Mouse (Mus musculus) lung, postnatal 10 days (tissue): ENCODE data around the gene Cacng8.

Experiments used
- DNase-seq: peaks from one replicate; pipeline ENCODE4 v3.0.0; 2021

The Cacng8 gene

DNA sequence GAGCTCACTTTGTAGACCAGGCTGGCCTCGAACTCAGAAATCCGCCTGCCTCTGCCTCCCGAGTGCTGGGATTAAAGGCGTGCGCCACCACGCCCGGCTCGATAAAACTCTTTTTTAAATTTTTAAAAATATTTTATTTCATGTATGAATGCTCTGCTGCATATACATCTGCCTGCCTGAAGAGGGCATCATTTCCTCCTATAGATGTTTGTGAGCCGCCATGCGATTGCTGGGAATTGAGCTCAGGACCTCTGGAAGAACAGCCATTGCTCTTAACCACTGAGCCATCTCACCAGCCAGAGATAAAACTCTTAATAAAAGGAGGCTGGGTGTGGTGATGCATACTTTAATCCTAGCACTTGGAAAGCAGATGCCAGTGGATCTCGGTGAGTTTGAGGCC lies 49.5 kb downstream of the Cacng8 start:
- DNase-seq, result no peak

DNA sequence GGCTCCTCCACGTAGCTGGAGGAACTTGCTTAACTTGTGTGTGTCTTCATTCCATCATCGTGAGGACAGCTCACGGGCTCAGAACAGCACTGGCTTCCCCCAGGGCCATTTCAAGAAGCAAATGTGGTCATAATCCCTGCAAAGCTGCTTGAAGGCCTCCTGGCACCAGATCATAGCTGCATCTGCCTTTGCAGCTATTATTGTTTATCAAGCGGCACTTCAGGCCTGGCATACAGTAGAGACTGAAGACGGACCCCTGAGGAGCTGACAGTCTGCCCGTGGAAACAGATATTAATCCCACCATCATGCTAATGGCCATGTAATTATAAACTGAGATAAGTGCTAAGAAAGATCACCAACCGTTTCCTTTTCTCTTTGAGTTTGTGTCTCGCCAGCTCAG lies 50.0 kb downstream of the Cacng8 start:
- no peak for DNase-seq

DNA sequence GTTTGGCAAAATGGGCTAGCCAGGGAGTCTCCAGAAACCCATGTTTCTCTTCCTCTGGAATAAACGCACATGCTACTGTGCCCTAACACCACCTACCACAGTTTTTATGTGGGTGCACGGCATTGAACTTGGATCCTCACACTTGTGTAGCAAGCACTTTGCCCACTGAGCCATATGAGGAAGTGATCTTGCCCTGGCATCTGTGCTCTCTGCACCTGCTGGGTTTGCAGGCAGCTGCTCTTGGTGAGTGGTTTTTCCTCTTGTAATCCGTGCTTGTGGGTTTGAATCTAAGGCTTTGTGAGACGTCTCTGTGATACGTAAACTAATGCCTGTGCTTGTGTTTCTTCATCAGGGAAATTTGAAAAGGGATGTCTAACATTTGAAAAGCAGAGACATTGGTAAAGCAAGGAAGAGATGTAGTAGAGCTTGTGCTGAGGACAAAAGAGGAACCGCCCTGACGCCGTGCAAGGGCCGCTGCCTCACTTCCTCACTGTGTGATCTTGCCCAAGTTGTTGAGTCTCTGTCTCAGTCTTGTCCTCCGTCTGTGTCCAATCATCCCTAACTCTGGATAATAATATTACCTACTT lies 52.1 kb downstream of the Cacng8 start:
- DNase-seq, result no peak

DNA sequence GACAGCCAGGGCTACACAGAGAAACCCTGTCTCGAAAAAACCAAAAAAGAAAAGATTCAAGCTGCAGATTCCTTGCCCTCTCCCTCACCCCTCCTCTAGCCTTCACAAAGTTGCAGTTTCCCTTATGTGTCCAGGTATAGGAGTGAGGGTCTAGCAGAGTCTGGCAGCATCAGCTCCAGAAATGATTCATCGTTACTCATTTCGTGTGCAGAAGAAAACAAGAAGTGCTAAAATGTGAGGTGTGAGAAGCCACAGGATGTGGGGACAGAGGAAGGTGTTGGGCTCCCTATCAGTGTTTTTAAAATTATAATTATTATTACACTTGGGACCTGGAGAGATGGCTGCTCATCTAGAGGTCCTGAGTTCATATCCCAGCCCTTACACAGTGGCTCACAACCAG lies 54.2 kb downstream of the Cacng8 start:
- DNase-seq, result no peak

DNA sequence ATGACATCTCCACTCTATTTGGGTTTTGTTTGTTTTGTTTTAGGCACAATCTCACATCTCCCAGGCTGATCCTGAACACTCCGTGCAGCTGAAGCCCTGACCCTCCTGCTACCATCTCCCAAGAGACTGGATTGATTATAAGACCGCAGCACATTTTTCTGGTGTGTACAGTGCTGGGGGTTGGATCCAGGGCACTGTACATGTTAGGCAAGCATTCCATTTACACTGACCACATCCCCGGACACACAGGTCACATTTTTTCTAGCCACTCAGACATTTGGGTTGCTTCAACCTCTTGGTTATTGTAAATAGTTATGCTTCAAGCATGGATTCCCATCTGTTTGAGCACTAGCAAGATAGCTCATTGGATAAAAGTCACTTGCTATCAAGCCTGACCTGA lies 56.1 kb downstream of the Cacng8 start:
- no peak for DNase-seq

DNA sequence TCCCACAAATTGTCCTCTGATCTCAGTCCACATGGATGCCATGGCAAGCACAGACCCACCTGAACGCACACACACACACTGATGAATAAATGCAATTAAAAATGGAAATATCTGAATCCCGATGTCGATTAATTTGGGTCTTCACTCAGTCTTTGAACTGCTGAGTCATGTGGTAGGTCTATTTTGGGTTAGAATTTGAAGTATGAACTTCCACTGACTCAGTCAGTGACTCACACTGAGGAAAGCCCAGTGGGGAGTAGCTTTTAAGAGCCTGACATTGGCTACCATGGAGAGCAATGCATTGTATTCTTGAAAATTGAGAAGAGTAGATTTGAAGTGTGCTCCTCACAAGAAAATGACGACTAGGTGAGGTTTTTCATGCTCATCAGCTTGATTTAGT lies 56.5 kb downstream of the Cacng8 start:
- no peak for DNase-seq

DNA sequence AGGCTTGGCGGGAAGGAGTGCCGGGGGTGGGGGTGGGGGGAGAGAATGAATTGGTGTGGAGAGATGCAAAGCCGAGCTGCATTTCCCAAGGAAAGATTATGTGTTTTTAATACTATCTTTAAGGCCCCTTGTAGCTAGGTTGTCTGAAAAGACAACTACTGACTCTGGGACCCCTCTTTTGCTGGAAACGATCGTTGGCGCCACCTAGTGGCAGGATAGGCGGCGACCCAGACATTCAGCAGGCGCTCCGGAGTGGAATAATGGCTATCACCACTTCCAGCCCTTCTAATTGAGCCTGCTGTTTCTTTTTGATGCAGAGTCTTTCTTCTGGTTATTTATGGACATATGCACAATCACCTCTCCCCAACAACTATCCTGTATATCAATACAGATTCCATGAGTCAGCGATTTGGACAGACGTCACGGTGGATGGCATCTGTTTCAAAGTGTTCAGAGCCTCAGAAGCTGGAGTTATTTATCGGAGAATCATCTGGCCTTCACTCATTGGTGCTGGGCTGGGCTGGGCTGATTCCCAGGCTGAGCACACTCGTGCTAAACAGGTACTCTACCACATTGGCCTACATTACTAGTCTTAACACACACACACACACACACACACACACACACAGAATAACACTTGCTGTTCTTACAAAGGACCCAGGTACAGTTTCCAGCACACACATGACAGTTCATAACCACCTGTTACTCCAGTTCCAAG lies 58.4 kb downstream of the Cacng8 start:
- DNase-seq, result peak; percentile 77

DNA sequence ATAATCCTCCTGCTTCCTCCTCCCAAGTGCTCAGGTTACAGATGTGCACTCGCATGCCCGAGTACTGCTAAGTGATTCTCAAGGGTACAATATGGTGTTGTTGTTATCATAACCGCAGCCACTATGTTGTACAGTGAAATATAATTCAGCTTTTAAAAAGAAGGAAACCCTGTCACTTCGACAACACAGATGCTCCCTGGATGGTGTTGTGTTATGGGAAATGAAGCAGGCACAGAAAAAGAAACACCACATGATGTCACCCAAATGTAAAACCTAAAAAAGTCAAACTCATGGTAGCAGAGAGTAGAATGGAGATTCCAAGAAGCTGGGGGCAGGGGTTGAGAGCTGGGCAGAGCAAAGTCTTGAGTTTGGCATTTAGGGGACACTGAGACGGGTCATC lies 60.2 kb downstream of the Cacng8 start:
- DNase-seq, result no peak

DNA sequence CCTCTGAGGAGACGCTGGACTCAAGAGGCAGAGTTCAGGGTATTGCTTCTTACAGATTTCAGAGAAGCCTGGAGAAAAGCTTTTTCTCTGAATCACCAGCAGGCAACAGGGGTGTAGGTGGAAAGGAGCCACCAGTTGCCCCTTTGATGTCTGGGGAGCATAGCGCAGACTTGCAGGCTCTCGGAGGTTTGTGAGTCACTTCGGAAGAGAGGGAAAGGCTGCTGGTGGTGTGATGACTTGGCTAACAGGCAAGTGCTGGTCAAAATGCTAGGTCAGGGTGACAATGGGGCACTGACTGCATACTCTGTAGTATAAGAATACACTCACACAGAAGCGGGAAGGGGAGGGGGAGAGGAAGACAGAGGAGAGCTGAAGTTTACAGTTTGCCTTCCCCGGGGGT lies 60.7 kb downstream of the Cacng8 start:
- DNase-seq, result no peak

DNA sequence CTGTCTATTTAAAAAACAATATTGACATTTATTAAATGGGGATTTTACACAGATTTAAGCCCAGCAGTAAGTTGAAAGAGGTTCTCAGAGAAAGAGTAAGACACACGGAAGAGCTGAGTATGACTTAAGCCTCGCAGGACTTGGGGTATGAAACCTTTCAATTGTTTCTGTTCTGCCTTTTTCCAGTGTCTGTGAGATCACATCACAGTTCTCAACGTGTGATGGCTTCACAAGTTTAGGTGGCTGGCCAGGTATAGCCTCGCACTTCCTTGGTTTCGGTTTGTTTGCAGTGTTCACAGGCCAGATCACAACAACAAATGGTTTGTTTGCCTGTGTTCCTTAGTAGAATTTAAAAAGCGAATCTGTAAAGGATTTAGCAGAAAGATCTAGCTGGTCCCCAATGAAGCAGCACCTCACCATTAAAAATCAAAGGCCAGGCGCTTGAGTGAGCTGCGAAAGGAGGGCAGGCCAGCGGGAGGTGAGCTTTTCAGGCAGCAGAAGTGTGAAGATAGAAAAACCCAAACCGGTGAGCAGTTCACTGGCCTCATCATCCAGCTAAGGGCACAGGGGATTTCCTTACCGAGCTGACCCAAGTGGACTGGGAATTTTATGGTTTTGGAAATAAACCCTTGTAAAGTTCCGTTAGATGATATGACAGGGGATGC lies 62.5 kb downstream of the Cacng8 start:
- no peak for DNase-seq

DNA sequence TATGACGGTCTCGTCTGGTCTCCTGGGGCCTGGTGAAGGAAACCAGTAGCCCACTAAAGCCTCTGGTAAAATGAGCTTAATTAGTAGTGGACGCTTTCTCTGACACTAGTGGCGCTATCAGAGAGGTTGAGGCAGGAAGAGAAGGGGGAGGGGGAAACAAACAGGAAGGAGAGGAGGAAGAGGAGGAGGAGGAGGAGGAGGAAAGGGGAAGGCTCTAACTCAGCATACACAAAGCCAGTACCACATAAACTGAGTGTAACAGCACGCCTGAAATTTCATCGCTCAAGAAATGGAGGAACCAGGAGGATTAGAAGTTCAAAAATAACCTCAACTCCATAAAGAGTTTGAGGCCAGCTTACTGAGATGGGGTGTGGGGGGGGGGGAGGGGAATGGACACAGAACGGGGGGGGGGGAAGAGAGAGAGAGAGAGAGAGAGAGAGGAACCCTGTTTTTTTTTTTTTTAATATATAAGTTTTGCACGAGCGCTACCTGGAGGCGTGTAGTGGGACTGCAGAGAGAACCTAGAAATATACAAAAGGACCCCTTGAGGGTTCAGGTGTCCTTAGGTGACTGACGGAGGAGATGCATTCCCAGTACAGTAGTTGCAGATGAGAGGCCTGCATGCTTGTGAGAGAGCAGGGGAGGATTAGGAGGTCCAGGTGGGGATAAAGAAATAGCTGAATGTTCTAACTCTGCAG lies 63.2 kb downstream of the Cacng8 start:
- DNase-seq, result no peak

DNA sequence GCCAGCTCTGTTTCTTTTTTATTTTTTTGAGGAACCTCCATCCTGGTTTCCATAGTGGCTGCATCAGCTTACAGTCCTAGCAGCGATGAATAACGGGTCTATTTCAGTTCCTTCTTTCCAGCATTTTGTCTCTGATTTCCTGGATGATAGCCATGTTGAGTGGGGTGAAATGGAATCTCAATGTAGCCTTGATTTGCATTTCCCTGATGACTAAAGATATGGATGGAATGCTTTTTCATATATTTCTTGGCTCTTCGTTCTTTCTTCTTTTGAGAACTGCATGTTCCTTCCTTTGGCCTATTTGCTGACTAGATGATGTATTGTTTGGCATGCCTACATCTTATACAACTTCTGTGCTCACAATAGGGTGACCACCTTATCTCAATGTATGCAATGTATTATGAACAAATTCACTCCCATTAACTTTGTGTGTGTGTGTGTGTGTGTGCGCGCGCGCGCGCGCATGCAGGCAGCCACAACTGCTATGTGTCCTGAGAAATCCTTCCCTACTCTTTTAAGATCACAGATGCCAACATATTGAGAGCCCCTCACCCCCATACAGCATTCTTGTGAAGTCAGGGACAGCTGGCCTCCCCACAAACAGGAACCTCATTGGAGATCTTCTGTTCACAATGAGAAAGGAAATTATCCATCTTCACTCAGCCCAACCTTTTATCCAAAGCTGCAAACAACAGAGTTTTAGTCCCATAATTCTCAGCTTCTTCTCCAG lies 66.8 kb downstream of the Cacng8 start:
- no peak for DNase-seq

DNA sequence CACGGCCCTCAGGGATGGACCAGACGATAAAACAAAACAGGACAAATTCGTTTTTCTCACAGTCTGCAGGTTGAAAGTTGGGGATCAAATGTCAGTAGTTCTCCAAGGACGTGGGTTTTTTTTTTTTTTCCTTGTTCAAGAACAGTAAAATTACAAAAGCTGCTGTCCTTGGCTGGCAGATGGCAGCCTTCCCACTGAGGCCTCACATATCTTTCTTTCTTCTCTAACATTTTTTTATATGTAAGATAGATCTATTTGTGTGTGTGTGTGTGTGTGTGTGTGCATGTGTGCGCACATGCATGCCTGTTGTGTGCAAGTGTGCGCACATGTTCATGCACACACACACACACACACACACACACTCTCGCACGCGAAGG lies 67.3 kb downstream of the Cacng8 start:
- DNase-seq, result no peak

DNA sequence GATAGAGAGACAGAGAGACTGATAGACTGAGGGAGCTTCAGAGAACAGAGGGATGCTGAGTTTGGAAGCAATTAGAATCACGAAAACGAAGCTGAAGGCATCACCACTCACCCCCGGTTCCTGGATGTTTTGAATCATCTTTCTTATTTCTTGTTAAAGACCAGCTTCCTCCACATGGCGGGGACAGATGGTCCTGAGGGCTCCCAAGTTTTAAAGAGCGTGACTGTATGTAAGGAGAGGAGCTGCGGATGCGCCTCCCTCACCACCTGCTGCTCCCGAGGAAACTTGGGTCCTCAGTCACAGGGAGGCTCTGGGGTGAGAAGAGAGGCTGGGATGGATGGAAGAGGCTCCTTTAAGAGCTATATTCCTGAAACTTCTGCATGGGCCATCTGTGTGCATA lies 69.8 kb downstream of the Cacng8 start:
- DNase-seq, result no peak

DNA sequence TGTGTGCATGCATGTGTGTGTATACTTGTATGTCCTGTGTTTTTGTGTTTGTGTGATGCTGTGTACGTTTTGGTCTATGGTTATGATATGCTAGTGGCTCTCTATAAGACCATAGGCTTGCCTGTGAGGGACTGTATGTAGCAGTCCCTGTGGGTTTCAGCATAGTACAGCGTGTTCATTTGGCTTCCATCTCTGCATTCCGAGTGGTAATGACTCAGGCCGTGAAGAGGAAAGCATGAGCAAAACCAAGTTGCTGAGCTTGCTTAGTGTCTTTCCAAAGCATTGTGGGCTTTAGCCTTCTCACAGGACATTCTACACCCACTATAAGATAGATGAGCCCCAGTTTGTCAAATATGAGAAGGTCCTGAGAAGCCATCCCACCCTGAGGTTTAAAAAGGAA lies 72.8 kb downstream of the Cacng8 start:
- DNase-seq, result no peak
